ENCODE assay signal across 21 mouse cellular contexts in genomic region chr9:62684311-62684710, GRCm38 (mm10). TPM values are rescaled to one million over a fixed set of nuclear protein-coding genes. Genes with fewer than 3 reads are reported as not detected.
DNase-seq lines count a peak whose midpoint lies in the region; ATAC-seq and TF ChIP-seq lines count a peak whose summit lies in the region.
"Had no signal": no experiment of that assay in that cellular context is flagged by ENCODE, and none has a peak within 500 bp of the region (broad histone marks: within the 10 kb centered on the region; RNA-seq: fewer than 3 reads in every experiment).

No protein-coding gene starts in this region.

- no peak for TF ChIP-seq CTCF in embryonic fibroblast, embryonic 13.5 days (IDR thresholded peaks at IDR 0.05; ENCODE audit: borderline replicate concordance, insufficient read depth, low read length)

- peak; percentile 41 for DNase-seq in embryonic facial prominence, embryonic 14.5 days (ENCODE audit: low spot score)
- DNase-seq in embryonic facial prominence, embryonic 10.5 days (ENCODE audit: low spot score) = no peak
- DNase-seq in 3134 (ENCODE audit: extremely low read depth, insufficient read length, low spot score) = peak; percentile 76
- DNase-seq in layer of hippocampus, postnatal 25 days (ENCODE audit: extremely low spot score in 1 of 2, low spot score in 1 of 2) = no peak
- DNase-seq in adrenal gland, adult 2 months = no peak
- DNase-seq: adrenal gland, postnatal 14 days; adrenal gland, postnatal 36 days; cerebellum, adult 11-12 months; cerebellum, adult 2 months; cerebellum, adult 9-10 months; cerebellum, postnatal 10 days; cerebellum, postnatal 25 days; forebrain, postnatal 0 days had no signal

- H3K4me3 ChIP-seq in embryonic facial prominence, embryonic 14.5 days (ENCODE audit: low read depth, low read length) = no peak overlapping the region
- no peak overlapping the region for H3K4me3 ChIP-seq in embryonic facial prominence, embryonic 10.5 days
- H3K4me3 ChIP-seq in embryonic fibroblast, embryonic 13.5 days (ENCODE audit: insufficient read depth, low read length) = no peak overlapping the region
- H3K4me3 ChIP-seq: embryonic facial prominence, embryonic 13.5 days; erythroblast, embryonic 14.5 days; forebrain, embryonic 13.5 days; forebrain, embryonic 15.5 days had no signal

- 78% methylated on average over 7 of the region's 7 CpGs for WGBS in embryonic facial prominence, embryonic 14.5 days
- 89% methylated on average over 7 of the region's 7 CpGs for WGBS in embryonic facial prominence, embryonic 10.5 days

- H3K9me3 ChIP-seq in embryonic facial prominence, embryonic 14.5 days (ENCODE audit: control insufficient read depth, low read length) = no peaks in the 10 kb centered on the region
- H3K9me3 ChIP-seq in embryonic facial prominence, embryonic 10.5 days = no peaks in the 10 kb centered on the region
- H3K9me3 ChIP-seq: embryonic facial prominence, embryonic 13.5 days; forebrain, embryonic 13.5 days; forebrain, embryonic 15.5 days had no signal

- no peaks in the 10 kb centered on the region for H3K4me1 ChIP-seq in embryonic facial prominence, embryonic 14.5 days (ENCODE audit: control insufficient read depth, insufficient read depth, low read length)
- H3K4me1 ChIP-seq in embryonic facial prominence, embryonic 10.5 days = peaks cover under 1% of the 10 kb centered on the region
- no peaks in the 10 kb centered on the region for H3K4me1 ChIP-seq in embryonic fibroblast, embryonic 13.5 days (ENCODE audit: control insufficient read depth, insufficient read depth, low read length)
- H3K4me1 ChIP-seq: forebrain, embryonic 13.5 days; forebrain, embryonic 15.5 days had no signal

- no peak overlapping the region for H3K27ac ChIP-seq in embryonic facial prominence, embryonic 14.5 days (replicated peaks; ENCODE audit: low read depth, low read length)
- no peak overlapping the region for H3K27ac ChIP-seq in embryonic facial prominence, embryonic 10.5 days (replicated peaks)
- peak overlapping the region; percentile 66 for H3K27ac ChIP-seq in embryonic fibroblast, embryonic 13.5 days (ENCODE audit: insufficient read depth, low read length)
- H3K27ac ChIP-seq: embryonic facial prominence, embryonic 13.5 days; forebrain, embryonic 13.5 days; forebrain, embryonic 15.5 days had no signal

- ATAC-seq in embryonic facial prominence, embryonic 14.5 days (ENCODE audit: low read depth) = no peak
- ATAC-seq: activated CD4-positive, CD25-positive, alpha-beta regulatory T cell, adult 4 months; forebrain, embryonic 13.5 days; forebrain, embryonic 15.5 days; forebrain, postnatal 0 days; Patski had no signal

- no peaks in the 10 kb centered on the region for H3K27me3 ChIP-seq in embryonic facial prominence, embryonic 14.5 days (replicated peaks; ENCODE audit: control insufficient read depth, insufficient read depth, low read length)
- H3K27me3 ChIP-seq in embryonic facial prominence, embryonic 10.5 days (replicated peaks; ENCODE audit: low read depth, poor library complexity, severe bottlenecking) = peaks cover 40% of the 10 kb centered on the region

- H3K36me3 ChIP-seq in embryonic facial prominence, embryonic 14.5 days (ENCODE audit: control insufficient read depth, insufficient read depth, low read length) = no peaks in the 10 kb centered on the region
- no peaks in the 10 kb centered on the region for H3K36me3 ChIP-seq in embryonic facial prominence, embryonic 10.5 days (replicated peaks)
- H3K36me3 ChIP-seq: embryonic facial prominence, embryonic 13.5 days; forebrain, embryonic 15.5 days had no signal

- H3K4me2 ChIP-seq in embryonic facial prominence, embryonic 14.5 days (ENCODE audit: low read depth, low read length) = no peak overlapping the region
- H3K4me2 ChIP-seq: embryonic facial prominence, embryonic 13.5 days; forebrain, embryonic 13.5 days; forebrain, embryonic 15.5 days had no signal

- H3K9ac ChIP-seq in embryonic facial prominence, embryonic 14.5 days (ENCODE audit: low read depth, low read length) = no peak overlapping the region
- H3K9ac ChIP-seq: embryonic facial prominence, embryonic 13.5 days; forebrain, embryonic 13.5 days; forebrain, embryonic 15.5 days; forebrain, postnatal 0 days had no signal

- TF ChIP-seq POLR2A in embryonic fibroblast, embryonic 13.5 days (IDR thresholded peaks at IDR 0.05; ENCODE audit: low read depth, low read length) = 0 out of 2 replicates have a peak, but pooled peaks have one; percentile 34

RNA-seq across cellular contexts. Expression of gene Itga11, which starts 6.7 kb away (rescaled TPM):
- 8.1 and 10.2 TPM in 2 replicates for polyA plus RNA-seq in embryonic facial prominence, embryonic 14.5 days (2014; fragmentation: Nextera tagmentation; extraction: Ambion mirVana)
- polyA plus RNA-seq in embryonic facial prominence, embryonic 10.5 days (2016; fragmentation: Nextera tagmentation; extraction: Ambion mirVana) = 2.0 and 2.2 TPM in 2 replicates
- polyA plus RNA-seq in embryonic fibroblast, embryonic 13.5 days (2011; ENCODE audit: insufficient read length, low read depth, missing spikeins) = 139 and 166 TPM in 2 replicates
- 1 to 10 TPM; 2.0 to 2.8 TPM for total RNA-seq in layer of hippocampus, postnatal 25 days (2021)
- total RNA-seq in adrenal gland, adult 2 months (2021) = 1 to 10 TPM; 1.9 to 3.5 TPM
- 1.3 and 1.5 TPM in 2 replicates for polyA plus RNA-seq in adrenal gland, adult 2 months (2012; rRNA removed)
- total RNA-seq: MEL had no signal
- polyA plus RNA-seq: erythroblast, embryonic 14.5 days had no signal

Comparison
In these comparisons a context has a peak if more than half of its experiments do, and no peak if none do; other contexts are left out.
1. DNase-seq: peak in embryonic facial prominence, embryonic 14.5 days (single experiment) and 3134 (single experiment); none in embryonic facial prominence, embryonic 10.5 days (single experiment), layer of hippocampus, postnatal 25 days (0 of 2) and adrenal gland, adult 2 months (single experiment).
2. RNA of gene Itga11, which starts 6.7 kb away (polyA plus RNA-seq): 139 to 166 TPM in embryonic fibroblast, embryonic 13.5 days; 8.1 to 10.2 TPM in embryonic facial prominence, embryonic 14.5 days, 2.0 to 2.2 TPM in embryonic facial prominence, embryonic 10.5 days and 1.3 to 1.5 TPM in adrenal gland, adult 2 months; every median in the first group is over 10 times any median in the second.